Mouse (Mus musculus) intestine, embryonic 16.5 days (tissue): ENCODE data around the gene Trim34b. TPM values are rescaled to one million over a fixed set of nuclear protein-coding genes. Genes with fewer than 3 reads are reported as not detected.
"Not testable (repeated sequence)": the region's sequence is repeated elsewhere in the genome, so short reads cannot be mapped to it uniquely, and the experiment has no call there.

ENCODE experiments used
- ATAC-seq: fragments of 200-750 bp; cut with Nextera tagmentation; 2 replicates; pipeline ENCODE4 v1.8.0; 2017; ENCODE audit warnings: moderate TSS enrichment, moderate library complexity
- H3K27ac ChIP-seq: fragments of 300-500 bp; sonication (generic); 2 replicates; pipeline ENCODE4 v1.5.1; 2014; ENCODE audit warnings: mild to moderate bottlenecking, low read length
- H3K27me3 ChIP-seq: fragments of 300-500 bp; sonication (generic); replicated peaks from 2 replicates; pipeline ENCODE4 v1.6.1; 2014; ENCODE audit warnings: low read length, control low read depth, mixed read lengths; ENCODE audit not compliant: control insufficient read depth, insufficient read depth
- H3K36me3 ChIP-seq: fragments of 300-500 bp; sonication (generic); 2 replicates; pipeline ENCODE4 v1.6.1; 2014; ENCODE audit warnings: low read length, control low read depth; ENCODE audit not compliant: control insufficient read depth, insufficient read depth
- H3K4me1 ChIP-seq: fragments of 300-500 bp; sonication (generic); 2 replicates; pipeline ENCODE4 v1.6.1; 2014; ENCODE audit warnings: low read length, control low read depth, mixed read lengths; ENCODE audit not compliant: control insufficient read depth, insufficient read depth
- H3K4me2 ChIP-seq: fragments of 300-500 bp; sonication (generic); 2 replicates; pipeline ENCODE4 v1.6.1; 2014; ENCODE audit warnings: low read depth, low read length, control low read depth
- H3K4me3 ChIP-seq: fragments of 300-500 bp; sonication (generic); 2 replicates; pipeline ENCODE4 v1.5.1; 2014; ENCODE audit warnings: mild to moderate bottlenecking, low read length
- H3K9ac ChIP-seq: fragments of 300-500 bp; sonication (generic); 2 replicates; pipeline ENCODE4 v1.6.1; 2014; ENCODE audit warnings: low read depth, low read length
- H3K9me3 ChIP-seq: fragments of 300-500 bp; sonication (generic); 2 replicates; pipeline ENCODE4 v1.6.1; 2016; ENCODE audit warnings: low read length, control low read depth; ENCODE audit not compliant: control insufficient read depth
- WGBS: fragments of 180-500 bp; shearing (Covaris S2); extraction: QIAGEN DNeasy Blood & Tissue Kit; methylation state at CpG from one replicate; pipeline ENCODE4 v1.1.7; 2014; 5-methylcytosine and 5-hydroxymethylcytosine counted together
- polyA plus RNA-seq: library from polyadenylated mRNA; unstranded; fragments of >200 nt; fragmentation: Nextera tagmentation; extraction: Ambion mirVana; gene quantifications from 2 replicates; pipeline ENCODE4 v1.2.1, GENCODE M21; 2015

Gene Trim34b
- 0.13 TPM in 1 of 2 replicates, not detected in the other for polyA plus RNA-seq

- not testable (repeated sequence) for H3K9me3 ChIP-seq, H3K4me2 ChIP-seq, H3K4me3 ChIP-seq, H3K27ac ChIP-seq, H3K4me1 ChIP-seq, H3K36me3 ChIP-seq, H3K27me3 ChIP-seq, ATAC-seq, H3K9ac ChIP-seq
- WGBS: 92% methylated on average over 2 of the region's 2 CpGs
Observed at GRCm38 (mm10) chr7:104329171-104329570, at the start of gene Trim34b. Gene Trim34b, plus strand, starts transcription at chr7:104329471.

GRCm38 (mm10) chr7:104287576-104288443 lies 41.5 kb upstream of the Trim34b start, which contains the start of gene Trim5:
Gene Trim5, minus strand, starts transcription at chr7:104288094.
- Histone ChIP-seq H3K4me2 (peak within 1 kb of the TSS; percentile 37; the same call in 1 of the 2 replicates), H3K4me3 (peak within 1 kb of the TSS; percentile 10)
- H3K27ac ChIP-seq, H3K36me3 ChIP-seq, H3K9ac ChIP-seq, H3K27me3 ChIP-seq, H3K4me1 ChIP-seq, H3K9me3 ChIP-seq: not testable (repeated sequence)
- 37% methylated on average over 14 of the region's 14 CpGs for WGBS
- ATAC-seq: peak; percentile 95

GRCm38 (mm10) chr7:104290641-104291040 lies 38.6 kb upstream of the Trim34b start:
- no peak for ATAC-seq
- Histone ChIP-seq H3K27me3 (no peaks in the 10 kb centered on the region), H3K9me3 (no peaks in the 10 kb centered on the region), H3K4me3 (no peak overlapping the region), H3K9ac (no peak overlapping the region), H3K4me1 (no peaks in the 10 kb centered on the region), H3K36me3 (no peaks in the 10 kb centered on the region), H3K4me2 (no peak overlapping the region), H3K27ac (no peak overlapping the region)
- 83% methylated on average over 1 of the region's 1 CpGs for WGBS

- 79% methylated on average over 5 of the region's 5 CpGs for WGBS
- H3K4me2 ChIP-seq: no peak overlapping the region
- H3K9me3 ChIP-seq: no peaks in the 10 kb centered on the region
- H3K4me1 ChIP-seq: no peaks in the 10 kb centered on the region
- H3K27ac ChIP-seq: no peak overlapping the region
- H3K27me3 ChIP-seq: no peaks in the 10 kb centered on the region
- H3K36me3 ChIP-seq: no peaks in the 10 kb centered on the region
- no peak for ATAC-seq
- H3K9ac ChIP-seq: no peak overlapping the region
- no peak overlapping the region for H3K4me3 ChIP-seq
Observed at GRCm38 (mm10) chr7:104291638-104292400, 37.5 kb upstream of the Trim34b start.

- Histone ChIP-seq H3K4me2 (peak overlapping the region; percentile 47), H3K4me1 (no peaks in the 10 kb centered on the region), H3K9me3 (no peaks in the 10 kb centered on the region), H3K36me3 (no peaks in the 10 kb centered on the region), H3K9ac (peak overlapping the region; percentile 58), H3K4me3 (peak overlapping the region; percentile 51), H3K27me3 (no peaks in the 10 kb centered on the region), H3K27ac (no peak overlapping the region)
- peak; percentile 86 for ATAC-seq
- 7% methylated on average over 15 of the region's 15 CpGs for WGBS
Observed at GRCm38 (mm10) chr7:104314796-104315353, 14.4 kb upstream of the Trim34b start.

GRCm38 (mm10) chr7:104315369-104316080 lies 13.7 kb upstream of the Trim34b start, which contains the start of gene Trim12a:
Gene Trim12a, minus strand, starts transcription at chr7:104315466.
- Histone ChIP-seq H3K4me3 (peak within 1 kb of the TSS; percentile 51), H3K4me2 (peak within 1 kb of the TSS; percentile 47), H3K9ac (peak within 1 kb of the TSS; percentile 58)
- WGBS: 16% methylated on average over 4 of the region's 4 CpGs
- not testable (repeated sequence) for H3K9me3 ChIP-seq, H3K27me3 ChIP-seq, H3K27ac ChIP-seq, H3K36me3 ChIP-seq, H3K4me1 ChIP-seq
- peak; percentile 97 for ATAC-seq

- ATAC-seq: no peak
- Histone ChIP-seq H3K9me3 (no peaks in the 10 kb centered on the region), H3K4me2 (no peak overlapping the region), H3K36me3 (no peaks in the 10 kb centered on the region), H3K27ac (no peak overlapping the region), H3K27me3 (no peaks in the 10 kb centered on the region), H3K4me1 (no peaks in the 10 kb centered on the region), H3K9ac (no peak overlapping the region), H3K4me3 (no peak overlapping the region)
- 60% methylated on average over 9 of the region's 9 CpGs for WGBS
Observed at GRCm38 (mm10) chr7:104322028-104322427, 7.2 kb upstream of the Trim34b start.

- WGBS: 82% methylated on average over 3 of the region's 3 CpGs
- H3K27ac ChIP-seq, H3K4me1 ChIP-seq, H3K4me2 ChIP-seq, H3K9ac ChIP-seq, H3K9me3 ChIP-seq, ATAC-seq, H3K4me3 ChIP-seq, H3K27me3 ChIP-seq, H3K36me3 ChIP-seq: not testable (repeated sequence)
Observed at GRCm38 (mm10) chr7:104335547-104335946, 6.3 kb downstream of the Trim34b start.

- not testable (repeated sequence) for H3K27me3 ChIP-seq, H3K27ac ChIP-seq, H3K9me3 ChIP-seq, H3K4me3 ChIP-seq, H3K4me2 ChIP-seq, H3K4me1 ChIP-seq, H3K9ac ChIP-seq, H3K36me3 ChIP-seq, ATAC-seq
- WGBS: 90% methylated on average over 2 of the region's 4 CpGs
Observed at GRCm38 (mm10) chr7:104340744-104341143, 11.5 kb downstream of the Trim34b start.
